29 mouse cellular contexts compared by ENCODE assay signal in genomic region chr15:52898107-52898506, GRCm38 (mm10).
DNase-seq lines count a peak whose midpoint lies in the region.
"Had no signal": no experiment of that assay in that cellular context is flagged by ENCODE, and none has a peak within 500 bp of the region (broad histone marks: within the 10 kb centered on the region; RNA-seq: fewer than 3 reads in every experiment).

No protein-coding gene starts in this region.

- H3K4me1 ChIP-seq in heart, embryonic 10.5 days = no peaks in the 10 kb centered on the region
- H3K4me1 ChIP-seq: embryonic facial prominence, embryonic 12.5 days; forebrain, embryonic 10.5 days; forebrain, embryonic 15.5 days; neural tube, embryonic 15.5 days had no signal

- no peak overlapping the region for H3K4me3 ChIP-seq in heart, embryonic 10.5 days
- H3K4me3 ChIP-seq: embryonic facial prominence, embryonic 12.5 days; forebrain, embryonic 10.5 days; forebrain, embryonic 15.5 days; heart, embryonic 13.5 days; neural tube, embryonic 15.5 days had no signal

- H3K36me3 ChIP-seq in heart, embryonic 10.5 days = no peaks in the 10 kb centered on the region
- H3K36me3 ChIP-seq: embryonic facial prominence, embryonic 12.5 days; forebrain, embryonic 10.5 days; forebrain, embryonic 15.5 days; heart, embryonic 13.5 days; neural tube, embryonic 15.5 days had no signal

- 40% methylated on average over 1 of the region's 1 CpGs for WGBS in heart, embryonic 10.5 days

- no peaks in the 10 kb centered on the region for H3K27me3 ChIP-seq in heart, embryonic 10.5 days (ENCODE audit: insufficient read depth, poor library complexity, severe bottlenecking)
- H3K27me3 ChIP-seq: CH12.LX; embryonic facial prominence, embryonic 12.5 days; forebrain, embryonic 15.5 days; heart, embryonic 13.5 days; neural tube, embryonic 15.5 days had no signal

- H3K9me3 ChIP-seq in heart, embryonic 10.5 days = no peaks in the 10 kb centered on the region
- H3K9me3 ChIP-seq: embryonic facial prominence, embryonic 12.5 days; forebrain, embryonic 10.5 days; forebrain, embryonic 15.5 days; heart, embryonic 13.5 days; neural tube, embryonic 15.5 days had no signal

- no peak overlapping the region for H3K27ac ChIP-seq in heart, embryonic 10.5 days
- H3K27ac ChIP-seq: embryonic facial prominence, embryonic 12.5 days; forebrain, embryonic 10.5 days; forebrain, embryonic 15.5 days; heart, embryonic 13.5 days; hindbrain, embryonic 14.5 days; liver, embryonic 14.5 days; macrophage; neural tube, embryonic 15.5 days had no signal

- DNase-seq in adrenal gland, adult 2 months = peak; percentile 29
- DNase-seq in adrenal gland, adult 8-10 months = no peak
- DNase-seq in cerebellum, postnatal 25 days = peak; percentile 9 to 50
- no peak for DNase-seq in cerebellum, adult 9-10 months
- peak; percentile 11 for DNase-seq in heart, postnatal 4 days
- DNase-seq in heart, embryonic 10.5 days (ENCODE audit: low spot score) = no peak
- peak; percentile 9 for DNase-seq in urinary bladder, postnatal 14 days (ENCODE audit: low spot score)
- DNase-seq in urinary bladder, postnatal 36 days (ENCODE audit: low spot score in 2 of 2) = no peak
- DNase-seq: cerebellum, adult 11 months; embryo, embryonic 11 days; gastrocnemius, postnatal 10 days; kidney, adult 9 months; kidney, postnatal 10 days; layer of hippocampus, postnatal 36 days; left cerebral cortex, postnatal 4 days; lung, adult 2 months; lung, postnatal 10 days; midbrain, embryonic 14.5 days; thymus, adult 2 months; thymus, postnatal 36 days had no signal

Comparison
In these comparisons a context has a peak if more than half of its experiments do, and no peak if none do; other contexts are left out.
1. DNase-seq: peak in adrenal gland, adult 2 months (single experiment), cerebellum, postnatal 25 days (2 of 2), heart, postnatal 4 days (single experiment) and urinary bladder, postnatal 14 days (single experiment); none in adrenal gland, adult 8-10 months (single experiment), cerebellum, adult 9-10 months (single experiment), heart, embryonic 10.5 days (single experiment) and urinary bladder, postnatal 36 days (0 of 2).